Mouse (Mus musculus) retina, postnatal 7 days (tissue): ENCODE data around the gene Pex16.
A peak's percentile ranks its signal among the peaks of the same experiment; 100 is the strongest.

ENCODE experiments used
- DNase-seq: peaks from one replicate; pipeline ENCODE4 v3.0.0-alpha.2; 2012; ENCODE audit warnings: low read depth, low spot score

The Pex16 gene

DNA sequence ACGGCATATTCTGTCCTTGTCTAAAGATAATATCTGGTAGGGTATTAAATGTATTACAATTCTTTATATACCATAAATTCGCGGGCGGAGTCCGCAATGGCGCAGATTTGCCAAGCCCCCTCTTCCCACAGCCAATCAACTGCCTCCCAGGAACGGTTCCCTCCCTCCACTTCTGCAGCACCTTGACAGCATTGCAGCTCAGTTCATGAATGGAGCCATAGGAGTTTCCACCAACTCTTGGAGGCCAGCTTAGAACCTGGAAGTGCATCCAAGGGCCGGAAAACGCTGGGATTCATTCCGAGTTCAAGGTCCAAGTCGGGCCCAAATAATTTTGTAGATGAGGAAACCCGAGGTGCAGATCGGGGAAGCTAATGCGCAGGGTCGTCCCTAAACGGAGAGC is at the start of gene Pex16, which contains the start of gene Large2:
Gene Pex16, plus strand, starts transcription at position 163 of the 400 bp plus-strand sequence.
Gene Large2, minus strand, starts transcription at position 356 of the 400 bp plus-strand sequence.
- DNase-seq = no peak

GRCm38 (mm10) chr2:92325676-92326075 is 48.8 kb upstream of the Pex16 start:
- DNase-seq = no peak

GRCm38 (mm10) chr2:92326221-92326620 is 48.3 kb upstream of the Pex16 start:
- no peak for DNase-seq

DNA sequence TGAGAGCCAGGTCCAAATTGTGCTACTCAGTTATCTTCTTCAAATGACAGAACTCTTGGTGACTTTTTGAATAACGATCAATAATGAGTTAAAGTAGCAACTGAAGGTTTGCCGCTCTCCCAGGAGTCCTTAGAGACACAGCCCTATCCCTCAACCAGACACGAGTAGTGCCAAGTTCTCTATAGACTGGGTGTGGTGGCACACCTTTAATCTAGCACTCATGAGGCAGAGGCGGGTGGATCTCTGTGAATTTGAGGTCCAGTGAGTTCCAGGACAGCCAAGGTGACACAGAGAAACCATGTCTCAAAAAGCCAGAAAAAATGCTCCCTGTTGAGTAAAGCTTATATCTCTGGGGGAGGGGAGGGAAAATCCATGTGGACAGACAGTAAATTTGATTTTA is 46.9 kb upstream of the Pex16 start:
- no peak for DNase-seq

DNA sequence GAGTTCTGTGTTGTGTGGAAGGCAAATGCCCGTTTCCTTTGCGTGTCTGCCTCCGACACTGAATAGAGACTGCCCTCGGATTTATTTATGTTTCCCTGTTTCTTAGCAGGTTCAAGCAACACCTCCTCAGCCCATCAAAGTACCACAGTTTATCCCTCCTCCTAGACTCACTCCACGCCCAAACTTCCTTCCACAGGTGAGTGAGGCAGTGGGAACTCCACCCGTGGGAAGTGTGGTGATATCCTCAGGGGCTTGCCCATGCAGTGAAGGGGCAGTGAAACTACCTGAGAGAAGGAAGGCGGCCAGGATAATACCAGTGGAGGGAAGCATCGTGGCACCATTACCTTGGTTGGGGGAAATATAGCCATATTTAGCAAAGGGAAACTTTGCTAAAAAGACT is 46.3 kb upstream of the Pex16 start:
- no peak for DNase-seq

DNA sequence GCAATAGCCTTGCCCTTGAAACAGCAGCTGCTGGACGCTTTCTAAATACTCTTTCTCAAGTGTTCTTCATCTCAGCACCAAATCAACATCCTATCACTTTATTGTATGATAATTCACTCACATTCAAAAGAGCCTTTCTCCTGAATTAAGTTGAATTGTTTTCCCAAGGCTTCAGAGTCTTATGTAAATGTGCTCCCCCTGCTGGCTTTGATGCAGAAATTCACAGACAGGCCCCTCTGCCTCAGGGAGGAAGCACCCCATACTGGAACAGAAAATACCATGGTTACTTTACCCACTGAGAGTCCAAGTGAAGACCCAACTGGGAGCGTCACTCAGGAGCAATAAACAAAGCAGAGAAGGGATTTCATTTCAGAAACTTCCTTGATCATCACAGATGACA is 43.6 kb upstream of the Pex16 start:
- peak; percentile 30 for DNase-seq

DNA sequence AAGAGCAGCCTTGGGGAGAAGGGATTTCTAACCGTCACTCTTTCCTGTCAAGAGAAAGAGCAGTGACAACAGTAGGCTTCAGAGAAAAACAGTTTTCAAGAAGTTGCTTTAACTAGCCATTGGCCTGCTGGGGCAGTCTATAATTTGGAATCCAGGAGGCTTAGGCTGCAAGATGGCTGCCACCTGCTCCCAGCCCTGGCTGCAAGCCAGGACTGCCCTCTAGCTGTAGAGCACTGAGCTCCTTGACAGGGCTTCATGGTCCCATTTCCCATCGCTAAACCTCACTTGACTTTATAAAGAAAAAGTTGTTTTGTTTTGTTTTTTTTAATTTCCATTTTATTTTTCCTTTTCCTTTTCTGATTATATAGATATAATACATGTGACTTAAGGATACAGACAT is 43.1 kb upstream of the Pex16 start:
- DNase-seq = peak; percentile 33

- no peak for DNase-seq
Measured at GRCm38 (mm10) chr2:92331871-92332270, 42.6 kb upstream of the Pex16 start.

DNA sequence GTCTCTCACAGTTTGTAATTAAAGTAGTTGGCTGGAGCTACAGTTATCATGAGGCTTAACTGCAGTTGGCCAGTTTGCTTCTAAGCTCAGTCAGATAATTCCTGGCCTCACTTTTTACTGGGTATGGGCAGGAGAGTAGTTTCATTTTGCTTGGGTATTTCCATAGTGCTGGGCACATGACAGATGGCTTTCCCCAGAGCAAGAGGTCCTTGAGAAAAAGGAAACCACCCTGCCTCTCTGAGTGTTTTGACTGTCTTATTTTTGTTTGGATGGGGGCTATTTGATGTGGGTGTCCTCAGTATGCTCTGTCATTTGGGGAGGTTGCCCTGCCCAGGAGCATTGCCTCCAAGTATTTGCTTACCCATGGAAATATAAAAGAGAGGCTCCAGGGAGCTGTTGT is 32.1 kb upstream of the Pex16 start:
- no peak for DNase-seq

- no peak for DNase-seq
Measured at GRCm38 (mm10) chr2:92347191-92347590, 27.3 kb upstream of the Pex16 start.

GRCm38 (mm10) chr2:92349589-92350425 is 24.7 kb upstream of the Pex16 start:
- DNase-seq = no peak

GRCm38 (mm10) chr2:92350686-92351085 is 23.8 kb upstream of the Pex16 start:
- DNase-seq = no peak

DNA sequence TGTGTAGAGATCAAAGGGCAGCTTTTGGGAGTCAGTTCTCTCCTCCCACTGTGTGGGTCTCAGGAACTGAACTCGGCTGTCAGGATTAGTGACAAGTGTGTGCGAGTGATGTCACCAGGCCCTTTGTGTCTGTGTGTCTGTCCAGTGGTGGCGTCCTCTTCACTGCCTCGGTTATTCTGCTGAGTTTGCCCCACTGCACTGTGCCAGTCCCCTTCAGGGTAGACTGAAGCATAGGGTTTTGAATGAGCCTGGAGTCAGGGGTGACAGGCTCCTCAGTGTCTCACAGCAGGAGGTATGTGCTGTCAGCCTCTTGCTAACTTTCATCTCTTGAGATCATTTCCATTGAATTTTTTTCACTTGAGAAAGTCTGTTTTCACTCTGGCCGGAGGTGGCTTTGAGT is 21.1 kb upstream of the Pex16 start:
- no peak for DNase-seq

DNA sequence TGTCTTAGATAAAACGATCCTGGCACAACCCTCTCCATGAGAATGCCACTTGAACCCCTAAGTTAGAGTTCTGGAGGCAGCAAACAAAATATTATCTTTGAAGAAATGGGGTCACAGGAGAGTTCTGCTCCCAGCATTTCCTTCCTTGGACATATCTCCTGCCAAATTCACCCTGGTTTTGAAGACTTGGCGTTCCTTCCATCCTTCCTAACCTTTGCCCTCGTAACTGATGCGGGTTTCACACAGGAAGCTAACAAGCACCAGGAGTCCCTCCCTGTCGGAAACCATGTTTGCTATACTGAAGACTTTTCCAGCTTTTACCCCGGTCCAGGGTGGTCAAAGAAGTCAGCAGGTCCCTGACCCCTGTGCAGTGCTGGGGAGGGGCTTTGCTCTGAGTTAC is 20.3 kb upstream of the Pex16 start:
- no peak for DNase-seq

GRCm38 (mm10) chr2:92359301-92359700 is 15.2 kb upstream of the Pex16 start:
- DNase-seq = no peak

DNA sequence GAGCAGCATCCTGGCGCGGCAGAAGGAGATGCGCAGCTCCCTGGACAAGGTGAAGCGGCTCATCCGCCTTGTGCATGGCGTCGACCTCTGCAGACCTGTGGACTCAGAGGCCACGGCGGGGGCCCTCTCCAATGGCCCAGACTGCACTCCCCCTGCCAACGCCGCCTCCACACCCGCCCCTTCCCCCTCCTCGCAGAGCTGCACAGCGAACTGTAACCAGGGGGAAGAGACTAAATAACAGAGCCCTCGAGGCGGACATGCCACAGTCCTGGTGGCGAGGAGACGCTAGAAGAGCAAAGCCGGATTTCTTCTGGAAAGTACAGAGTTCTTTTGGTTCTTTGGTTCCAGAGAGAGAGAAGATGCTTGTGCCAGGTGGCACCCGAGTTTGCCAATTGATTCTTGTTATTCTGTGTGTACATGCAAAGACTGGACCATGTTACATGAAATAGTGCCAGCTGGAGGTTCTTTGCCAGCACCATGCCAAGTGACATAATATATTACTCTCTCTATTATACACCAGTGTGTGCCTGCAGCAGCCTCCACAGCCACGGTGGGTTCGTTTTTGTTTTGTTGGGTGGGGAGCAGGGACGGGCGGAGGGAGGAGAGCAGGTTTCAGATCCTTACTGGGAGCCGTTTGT is 14.2 kb upstream of the Pex16 start:
- no peak for DNase-seq

DNA sequence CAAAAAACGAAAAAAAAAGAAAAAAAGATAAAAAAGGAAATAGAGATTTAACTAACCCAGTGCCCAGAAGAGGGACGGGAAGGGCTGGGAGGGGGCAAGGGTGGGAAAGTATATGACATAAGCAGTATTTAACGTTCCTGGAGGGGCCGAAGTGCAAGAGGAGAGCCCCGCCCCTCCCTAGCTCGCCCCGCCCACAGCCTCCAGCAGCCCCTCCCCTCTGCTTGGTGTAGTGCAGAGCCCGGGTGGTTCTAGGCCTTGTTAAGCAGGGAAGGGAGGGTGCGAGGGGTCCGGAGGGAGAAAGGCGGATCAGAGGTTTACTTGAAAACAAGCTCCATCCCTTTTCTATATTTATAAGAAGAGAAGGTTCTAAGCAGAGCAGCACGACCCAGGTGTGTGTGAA is 13.6 kb upstream of the Pex16 start:
- DNase-seq = no peak

DNA sequence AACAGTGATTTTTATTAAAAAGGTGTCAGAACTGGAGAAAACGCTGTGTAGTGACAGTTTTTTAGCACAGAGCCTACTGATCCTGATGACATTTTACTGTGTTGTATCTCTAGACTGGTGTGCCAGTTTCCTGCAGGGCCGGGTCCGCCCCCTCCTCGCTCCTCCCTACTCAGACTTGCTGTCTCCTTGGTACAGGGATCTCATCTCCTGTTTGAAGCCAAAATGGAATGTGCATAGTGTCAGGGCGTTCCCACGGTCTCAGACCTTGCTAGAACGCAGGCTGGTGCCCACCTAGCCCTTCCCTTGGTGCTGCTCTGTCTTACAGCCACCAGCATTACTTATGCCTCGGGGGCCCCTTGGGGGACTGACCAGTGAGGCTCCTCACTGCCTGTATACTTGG is 12.7 kb upstream of the Pex16 start:
- DNase-seq = no peak

GRCm38 (mm10) chr2:92362571-92363228 is 11.8 kb upstream of the Pex16 start:
- no peak for DNase-seq

DNA sequence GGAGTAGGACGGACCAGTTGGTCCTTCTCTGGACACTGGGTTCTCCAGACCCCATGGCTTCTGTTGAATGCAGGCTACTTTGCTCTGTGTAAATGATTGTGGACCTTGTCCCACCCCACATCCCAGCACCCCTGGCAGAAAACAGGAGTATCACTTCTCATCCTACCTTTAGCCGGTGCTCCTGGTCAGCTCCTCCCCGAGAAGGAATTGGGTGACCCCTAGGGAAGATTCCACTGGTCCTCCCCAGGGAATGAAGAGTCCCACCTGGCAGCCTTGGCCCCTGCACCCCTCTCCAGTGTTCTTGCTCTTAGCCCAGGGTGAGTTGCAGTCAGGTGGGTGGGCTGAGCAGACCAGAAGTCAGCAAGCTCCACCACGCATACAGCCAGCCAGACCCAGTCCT is 10.4 kb upstream of the Pex16 start:
- DNase-seq = no peak

- no peak for DNase-seq
Measured at GRCm38 (mm10) chr2:92365568-92365967, 8.9 kb upstream of the Pex16 start.

- no peak for DNase-seq
Measured at GRCm38 (mm10) chr2:92367383-92368029, 7.0 kb upstream of the Pex16 start.
